Mouse (Mus musculus): ENCODE results near the gene Tpcn1. TPM values are rescaled to one million over a fixed set of nuclear protein-coding genes. Genes with fewer than 3 reads are reported as not detected.

Gene Tpcn1
- total RNA-seq, 4 experiments from 2014 or later: 32.5 to 41.9 (median 34.2) TPM

- DNase-seq (ENCODE audit: low spot score in 2 of 2): no peak
Observed at GRCm38 (mm10) chr5:120610906-120611305, 22.4 kb upstream of the Tpcn1 start.

DNA sequence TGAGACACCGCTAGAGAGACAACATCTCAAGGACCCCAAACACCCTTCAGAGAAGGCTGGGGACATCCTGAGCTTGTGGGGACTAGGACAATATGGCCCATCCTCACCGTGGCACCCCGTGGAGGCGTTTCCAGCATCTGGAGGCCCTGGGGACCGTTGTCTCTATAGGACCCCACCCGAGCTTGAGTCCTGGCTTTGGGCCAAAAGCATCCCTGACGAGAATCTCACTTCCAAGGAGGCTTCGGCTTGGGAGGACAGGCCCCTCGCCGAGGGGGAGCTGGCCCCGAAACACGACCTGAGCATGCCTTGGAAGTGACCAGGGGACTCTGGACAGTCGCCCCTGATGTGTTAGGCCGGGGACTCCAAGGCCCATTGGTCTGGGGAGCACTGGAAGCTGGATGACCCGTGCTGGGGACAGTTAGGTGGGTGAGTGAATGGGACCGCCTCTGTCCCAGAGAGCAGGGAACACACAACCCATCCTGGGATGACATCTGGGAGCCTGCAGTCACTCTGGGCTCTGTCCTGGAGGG, 20.8 kb upstream of the Tpcn1 start:
- no peak for DNase-seq (ENCODE audit: low spot score in 2 of 2)

DNA sequence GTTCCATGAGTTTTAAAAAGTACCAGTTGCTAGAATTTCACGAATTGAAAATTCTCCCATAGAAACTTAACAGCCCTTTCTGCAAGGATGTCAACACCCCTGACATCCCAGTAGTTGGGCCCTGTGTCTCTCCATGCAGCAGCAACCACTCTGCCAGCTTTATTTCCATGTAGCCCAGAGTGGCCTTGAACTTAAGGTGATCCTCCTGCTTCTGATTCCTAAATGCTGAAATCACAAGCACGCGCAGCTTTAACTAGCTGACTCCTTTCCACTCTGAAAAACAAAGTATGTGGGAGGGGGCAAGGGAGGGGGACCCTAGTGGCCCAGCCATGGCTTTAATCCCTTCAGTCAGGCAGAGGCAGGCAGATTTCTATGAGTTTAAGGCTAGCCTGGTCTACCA, 18.9 kb upstream of the Tpcn1 start:
- no peak for DNase-seq (ENCODE audit: low spot score in 2 of 2)

- no peak for DNase-seq (ENCODE audit: low spot score in 2 of 2)
Observed at GRCm38 (mm10) chr5:120606590-120607200, 18.2 kb upstream of the Tpcn1 start.

DNA sequence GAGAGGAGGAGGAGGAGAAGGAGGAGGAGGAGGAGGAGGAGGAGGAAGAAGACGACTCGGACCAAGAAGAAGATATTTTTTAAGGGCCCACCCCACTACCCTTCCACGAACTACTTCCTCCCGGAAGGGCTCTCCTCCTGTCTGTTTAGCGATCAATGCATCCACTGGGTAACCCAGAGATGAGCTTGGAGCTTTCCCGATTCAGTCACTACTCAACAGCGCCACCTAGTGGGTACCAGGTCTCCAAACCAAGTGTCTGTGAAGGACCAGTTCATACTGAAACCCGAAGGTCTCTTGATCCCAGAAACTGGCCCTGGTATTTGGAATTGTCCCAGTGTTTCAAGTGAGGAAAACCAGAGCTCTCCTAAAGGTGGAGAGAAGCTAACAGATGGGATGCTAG, 17.2 kb upstream of the Tpcn1 start:
- peak; percentile 64 to 79 for DNase-seq (ENCODE audit: low spot score in 2 of 2)

GRCm38 (mm10) chr5:120605241-120605661, 16.8 kb upstream of the Tpcn1 start:
- no peak for DNase-seq (ENCODE audit: low spot score in 2 of 2)

DNA sequence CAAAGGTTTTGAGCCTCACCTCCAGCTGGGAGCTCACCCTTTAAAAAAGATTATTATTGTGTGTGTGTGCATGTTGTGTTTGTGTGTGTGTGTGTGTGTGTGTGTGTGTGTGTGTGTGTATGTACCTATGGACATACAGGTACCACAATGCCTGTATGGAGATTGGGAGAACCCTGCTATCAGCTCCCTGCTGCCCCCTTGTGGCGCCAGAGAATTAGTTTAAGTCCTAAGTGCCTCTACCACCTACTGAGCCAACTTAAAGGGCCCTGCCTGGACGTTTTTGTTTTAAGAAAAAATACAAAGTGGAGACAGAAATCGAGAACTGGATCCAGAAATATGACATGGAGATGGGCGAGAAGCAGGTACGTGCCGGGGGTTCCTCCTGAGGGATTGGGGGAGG, 16.4 kb upstream of the Tpcn1 start:
- DNase-seq (ENCODE audit: low spot score in 2 of 2): peak in 1 of 2 experiments; percentile 72

- no peak for DNase-seq (ENCODE audit: low spot score in 2 of 2)
Observed at GRCm38 (mm10) chr5:120603515-120603914, 15.0 kb upstream of the Tpcn1 start.

- no peak for DNase-seq (ENCODE audit: low spot score in 2 of 2)
Observed at GRCm38 (mm10) chr5:120602210-120602609, 13.7 kb upstream of the Tpcn1 start.

- no peak for DNase-seq (ENCODE audit: low spot score in 2 of 2)
Observed at GRCm38 (mm10) chr5:120600946-120601668, 12.6 kb upstream of the Tpcn1 start.

DNA sequence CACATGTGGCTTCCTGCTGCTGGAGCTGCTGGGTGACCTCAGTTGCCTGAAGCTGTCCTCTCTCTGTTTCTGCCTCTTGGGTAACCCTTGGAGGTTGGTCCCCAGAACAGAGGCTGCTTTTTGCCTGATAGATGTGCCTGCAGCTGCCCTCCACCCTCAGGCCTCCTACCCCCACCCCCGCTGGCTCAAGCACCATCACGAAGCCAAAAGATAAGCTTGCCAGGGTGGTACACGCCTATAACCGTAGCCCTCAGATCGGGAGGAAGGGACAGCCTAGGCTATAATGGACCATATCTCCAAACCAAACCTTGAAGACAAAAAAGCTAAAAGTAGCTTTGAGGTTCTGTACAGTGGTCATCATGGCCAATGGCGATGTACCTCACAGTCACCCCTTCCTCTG, 11.2 kb upstream of the Tpcn1 start:
- no peak for DNase-seq (ENCODE audit: low spot score in 2 of 2)

DNA sequence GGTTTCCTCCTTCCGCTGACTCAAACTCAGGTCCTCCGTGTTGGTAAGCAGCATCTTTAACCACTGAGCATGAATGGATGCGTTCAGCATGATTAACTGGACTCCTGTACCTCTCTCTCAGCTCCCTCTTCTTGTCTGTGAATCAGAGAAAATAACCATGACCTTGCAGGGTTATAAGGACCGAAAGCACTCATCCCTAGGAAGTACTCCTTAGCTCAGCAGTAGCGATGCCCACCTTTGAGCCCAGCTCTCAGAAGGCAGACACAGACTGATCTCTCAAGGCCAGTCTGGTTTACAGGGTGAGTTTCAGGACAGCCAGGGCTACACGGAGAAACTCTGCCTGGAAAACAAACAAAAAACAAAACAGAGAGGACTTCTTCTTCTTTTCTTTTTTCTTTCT, 6.0 kb upstream of the Tpcn1 start:
- no peak for DNase-seq (ENCODE audit: low spot score in 2 of 2)

GRCm38 (mm10) chr5:120592141-120592540, 3.7 kb upstream of the Tpcn1 start:
- DNase-seq (ENCODE audit: low spot score in 2 of 2): no peak

DNA sequence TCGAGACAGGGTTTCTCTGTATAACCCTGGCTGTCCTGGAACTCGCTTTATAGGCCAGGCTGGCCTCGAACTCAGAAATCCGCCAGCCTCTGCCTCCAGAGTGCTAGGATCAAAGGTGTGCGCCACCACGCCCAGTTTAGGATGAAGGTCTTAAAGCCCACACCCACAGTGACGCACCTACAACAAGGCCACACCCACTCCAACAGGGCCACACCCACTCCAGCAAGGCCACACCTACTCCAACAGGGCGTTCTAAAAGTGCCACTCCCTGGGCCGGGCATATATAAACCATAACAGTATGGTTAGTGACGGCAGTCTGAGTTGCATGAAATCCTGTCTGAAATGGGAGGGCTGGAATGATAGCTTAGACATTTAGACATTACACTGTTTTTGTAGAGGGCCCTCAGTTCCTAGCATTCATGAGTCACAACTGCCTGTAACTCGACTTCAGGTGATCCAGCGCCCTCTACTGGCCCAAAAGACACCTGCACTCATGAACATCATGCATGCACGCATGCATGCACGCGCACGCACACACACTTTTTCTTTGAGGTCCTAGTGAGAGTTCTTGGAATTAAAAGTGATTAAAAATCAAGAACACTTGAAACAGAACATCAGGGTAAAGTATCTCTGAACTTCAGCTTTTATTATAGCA, 2.0 kb upstream of the Tpcn1 start:
- DNase-seq (ENCODE audit: low spot score in 2 of 2): no peak

DNA sequence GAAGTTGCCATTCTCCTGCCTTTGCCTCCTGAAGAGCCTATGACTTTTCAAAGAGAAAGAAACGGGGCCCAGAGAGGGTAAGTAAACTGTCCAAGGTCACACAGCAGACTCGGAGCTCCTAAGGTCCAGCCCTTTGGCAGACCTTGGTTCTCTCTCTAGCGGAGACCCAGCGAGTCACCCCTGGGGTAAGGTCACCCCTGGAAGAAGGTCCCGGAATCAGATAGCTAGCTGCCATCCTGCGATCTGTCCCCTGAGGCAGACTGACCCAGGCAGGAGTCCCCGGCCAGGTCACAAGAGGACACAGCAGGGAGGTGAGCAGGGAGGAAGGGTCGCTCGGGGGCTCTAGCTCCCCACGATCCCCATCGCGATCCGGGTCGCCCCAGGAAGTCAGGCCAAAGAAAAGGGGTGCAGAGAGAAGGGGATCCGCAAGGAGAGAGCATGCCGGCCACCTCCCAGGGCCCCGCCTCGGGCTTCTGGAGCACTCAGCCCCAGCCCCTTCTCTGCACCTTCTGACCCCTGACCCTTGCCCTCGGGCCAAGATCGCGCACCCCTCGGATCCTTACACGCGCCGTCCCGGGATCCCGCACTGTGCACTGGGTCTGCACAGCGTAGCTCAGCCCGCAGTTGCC, 419 bp downstream of the Tpcn1 start:
- no peak for DNase-seq (ENCODE audit: low spot score in 2 of 2)

DNA sequence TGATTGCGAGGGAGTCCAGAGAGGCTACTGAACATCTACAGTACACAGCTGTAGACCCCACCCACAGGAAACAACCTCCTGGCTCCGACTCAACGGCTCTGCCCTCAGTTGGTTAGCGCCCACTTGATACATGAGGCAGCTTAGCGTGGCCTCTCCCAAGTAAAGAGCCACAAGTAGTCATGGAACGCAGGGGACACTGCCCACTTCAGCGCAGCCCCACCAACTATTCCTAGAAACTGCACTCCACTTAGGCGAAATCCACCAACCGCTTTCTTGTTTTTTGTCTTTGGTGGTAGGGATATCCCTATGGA, 902 bp downstream of the Tpcn1 start:
- no peak for DNase-seq (ENCODE audit: low spot score in 2 of 2)

DNA sequence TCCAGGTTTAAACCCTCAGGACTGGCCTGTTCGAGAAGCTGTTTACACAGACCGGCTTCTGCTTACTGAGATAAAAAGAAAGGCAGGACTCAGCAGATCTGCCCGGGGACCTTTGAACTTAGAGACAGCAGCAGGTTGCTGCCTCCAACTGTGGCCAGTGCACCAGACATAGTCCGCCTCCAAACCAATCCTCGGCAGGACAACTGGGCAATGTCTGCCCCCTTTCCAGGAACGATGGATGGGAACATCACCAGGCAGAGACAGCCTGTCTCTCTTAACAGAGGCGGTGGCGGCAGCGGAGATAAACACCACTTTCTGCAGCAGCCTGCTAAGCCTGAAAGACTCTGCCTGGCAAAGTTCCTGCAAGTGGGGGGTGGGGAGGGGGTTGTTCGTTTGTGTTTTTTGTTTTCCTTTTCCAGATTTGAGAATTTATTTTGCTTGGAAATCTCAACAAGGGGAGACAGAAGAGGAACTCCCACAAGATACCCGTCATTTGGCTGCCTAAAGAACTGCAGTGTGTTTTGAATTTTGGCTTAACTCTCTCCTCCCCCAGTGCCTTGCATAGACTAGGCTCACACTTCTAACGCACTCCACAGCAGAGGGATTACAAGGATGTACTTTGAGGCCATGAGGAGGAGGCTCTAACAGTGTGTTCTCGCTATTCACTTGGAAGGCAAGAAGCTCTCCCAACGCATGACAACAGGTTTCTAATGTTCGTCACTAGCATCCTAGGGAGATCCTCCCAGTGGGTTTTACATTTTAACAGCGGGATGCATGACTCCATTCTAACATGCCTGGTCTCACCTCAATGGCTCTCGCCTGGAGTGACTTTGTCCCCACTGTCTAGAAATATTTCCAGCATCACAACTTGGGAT, 1.5 kb downstream of the Tpcn1 start:
- no peak for DNase-seq (ENCODE audit: low spot score in 2 of 2)

DNA sequence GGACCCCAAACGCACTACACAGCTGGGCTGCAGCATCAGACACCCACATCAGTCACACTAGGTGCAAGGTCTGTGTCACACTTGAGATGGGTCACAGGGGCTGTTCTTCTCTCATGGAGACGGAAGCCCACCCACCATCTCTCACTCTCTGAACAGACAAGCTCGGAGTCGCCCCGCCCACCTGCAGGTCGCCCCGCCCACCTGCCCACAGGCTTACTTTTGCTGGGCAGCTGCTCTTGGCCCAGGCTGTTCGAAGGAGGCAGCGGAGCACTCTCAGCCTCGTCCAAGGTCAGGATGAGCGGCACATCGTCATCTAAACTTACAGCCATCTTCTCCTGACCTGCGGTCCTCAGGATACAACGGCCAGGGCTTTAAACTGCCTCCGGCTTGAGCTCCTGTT, 3.5 kb downstream of the Tpcn1 start:
- no peak for DNase-seq (ENCODE audit: low spot score in 2 of 2)

DNA sequence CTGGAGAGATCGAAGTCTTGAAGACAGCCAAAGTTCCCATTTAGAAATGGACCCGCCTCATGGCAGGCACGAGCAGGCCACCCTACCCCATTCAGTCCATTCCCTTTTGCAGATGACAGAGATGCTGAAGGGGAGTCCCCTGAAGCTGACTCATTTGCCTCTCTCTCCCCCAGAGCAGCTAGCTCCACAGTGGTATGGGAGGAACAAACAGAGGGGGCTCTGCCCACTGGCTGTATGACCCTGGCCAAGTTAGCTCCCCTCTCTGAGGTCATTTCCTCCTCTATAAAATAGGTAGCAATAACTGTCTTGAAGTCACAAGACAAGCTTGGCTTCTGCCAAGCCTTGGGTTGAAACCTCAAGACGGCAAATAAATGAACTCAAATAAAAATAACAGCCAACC, 5.0 kb downstream of the Tpcn1 start:
- DNase-seq (ENCODE audit: low spot score in 2 of 2): no peak

GRCm38 (mm10) chr5:120582002-120582401, 6.5 kb downstream of the Tpcn1 start:
- DNase-seq (ENCODE audit: low spot score in 2 of 2): no peak
